Mouse (Mus musculus): Measurements from ENCODE around the gene Foxl2. TPM values are rescaled to one million over a fixed set of nuclear protein-coding genes. Genes with fewer than 3 reads are reported as not detected.

Foxl2 gene
- polyA plus RNA-seq, 1 experiment: 0.32 TPM

- H3K27ac ChIP-seq (ENCODE audit: insufficient read depth, low read length): no peak overlapping the region
- no peaks in the 10 kb centered on the region for H3K4me1 ChIP-seq (ENCODE audit: control insufficient read depth, insufficient read depth, low read length)
- TF ChIP-seq POLR2A (IDR thresholded peaks at IDR 0.05; ENCODE audit: low read depth, low read length) (no peak), CTCF (IDR thresholded peaks at IDR 0.05; ENCODE audit: borderline replicate concordance, insufficient read depth, low read length) (no peak)
- no peak overlapping the region for H3K4me3 ChIP-seq (ENCODE audit: insufficient read depth, low read length)
These were observed 1.8 kb upstream of the Foxl2 start for GRCm38 (mm10) chr9:98953291-98953690.

GRCm38 (mm10) chr9:98953830-98954229 lies 1.3 kb upstream of the Foxl2 start:
- TF ChIP-seq CTCF (IDR thresholded peaks at IDR 0.05; ENCODE audit: borderline replicate concordance, insufficient read depth, low read length): no peak
- no peak for TF ChIP-seq POLR2A (IDR thresholded peaks at IDR 0.05; ENCODE audit: low read depth, low read length)
- Histone ChIP-seq H3K4me3 (ENCODE audit: insufficient read depth, low read length) (no peak overlapping the region), H3K27ac (ENCODE audit: insufficient read depth, low read length) (no peak overlapping the region), H3K4me1 (ENCODE audit: control insufficient read depth, insufficient read depth, low read length) (no peaks in the 10 kb centered on the region)

- H3K27ac ChIP-seq (ENCODE audit: insufficient read depth, low read length): no peak overlapping the region
- no peaks in the 10 kb centered on the region for H3K4me1 ChIP-seq (ENCODE audit: control insufficient read depth, insufficient read depth, low read length)
- no peak for TF ChIP-seq CTCF (IDR thresholded peaks at IDR 0.05; ENCODE audit: borderline replicate concordance, insufficient read depth, low read length)
- no peak for TF ChIP-seq POLR2A (IDR thresholded peaks at IDR 0.05; ENCODE audit: low read depth, low read length)
- H3K4me3 ChIP-seq (ENCODE audit: insufficient read depth, low read length): peak overlapping the region; percentile 30
These were observed 541 bp upstream of the Foxl2 start for GRCm38 (mm10) chr9:98954391-98955102.

- TF ChIP-seq CTCF (IDR thresholded peaks at IDR 0.05; ENCODE audit: borderline replicate concordance, insufficient read depth, low read length) (peak; percentile 24; the same call in 1 of the 2 replicates), POLR2A (IDR thresholded peaks at IDR 0.05; ENCODE audit: low read depth, low read length) (no peak)
- Histone ChIP-seq H3K27ac (ENCODE audit: insufficient read depth, low read length) (no peak overlapping the region), H3K4me1 (ENCODE audit: control insufficient read depth, insufficient read depth, low read length) (no peaks in the 10 kb centered on the region), H3K4me3 (ENCODE audit: insufficient read depth, low read length) (peak overlapping the region; percentile 30)
These were observed 682 bp downstream of the Foxl2 start for GRCm38 (mm10) chr9:98955716-98956224.

- H3K27ac ChIP-seq (ENCODE audit: insufficient read depth, low read length): no peak overlapping the region
- peak overlapping the region; percentile 16; the same call in 1 of the 2 replicates for H3K4me3 ChIP-seq (ENCODE audit: insufficient read depth, low read length)
- TF ChIP-seq POLR2A (IDR thresholded peaks at IDR 0.05; ENCODE audit: low read depth, low read length) (no peak), CTCF (IDR thresholded peaks at IDR 0.05; ENCODE audit: borderline replicate concordance, insufficient read depth, low read length) (no peak)
- H3K4me1 ChIP-seq (ENCODE audit: control insufficient read depth, insufficient read depth, low read length): no peaks in the 10 kb centered on the region
These were observed 1.7 kb downstream of the Foxl2 start for GRCm38 (mm10) chr9:98956591-98957381.

- Histone ChIP-seq H3K4me1 (ENCODE audit: control insufficient read depth, insufficient read depth, low read length) (no peaks in the 10 kb centered on the region), H3K27ac (ENCODE audit: insufficient read depth, low read length) (no peak overlapping the region), H3K4me3 (ENCODE audit: insufficient read depth, low read length) (no peak overlapping the region; the same call in 1 of the 2 replicates)
- no peak for TF ChIP-seq POLR2A (IDR thresholded peaks at IDR 0.05; ENCODE audit: low read depth, low read length)
- no peak for TF ChIP-seq CTCF (IDR thresholded peaks at IDR 0.05; ENCODE audit: borderline replicate concordance, insufficient read depth, low read length)
These were observed 2.8 kb downstream of the Foxl2 start for GRCm38 (mm10) chr9:98957751-98958351.

GRCm38 (mm10) chr9:98958628-98959027 lies 3.5 kb downstream of the Foxl2 start:
- Histone ChIP-seq H3K4me1 (ENCODE audit: control insufficient read depth, insufficient read depth, low read length) (no peaks in the 10 kb centered on the region), H3K27ac (ENCODE audit: insufficient read depth, low read length) (no peak overlapping the region), H3K4me3 (ENCODE audit: insufficient read depth, low read length) (no peak overlapping the region; the same call in 1 of the 2 replicates)
- TF ChIP-seq CTCF (IDR thresholded peaks at IDR 0.05; ENCODE audit: borderline replicate concordance, insufficient read depth, low read length): no peak
- TF ChIP-seq POLR2A (IDR thresholded peaks at IDR 0.05; ENCODE audit: low read depth, low read length): no peak

- TF ChIP-seq POLR2A (IDR thresholded peaks at IDR 0.05; ENCODE audit: low read depth, low read length) (no peak), CTCF (IDR thresholded peaks at IDR 0.05; ENCODE audit: borderline replicate concordance, insufficient read depth, low read length) (no peak)
- Histone ChIP-seq H3K27ac (ENCODE audit: insufficient read depth, low read length) (no peak overlapping the region), H3K4me1 (ENCODE audit: control insufficient read depth, insufficient read depth, low read length) (no peaks in the 10 kb centered on the region), H3K4me3 (ENCODE audit: insufficient read depth, low read length) (no peak overlapping the region)
These were observed 4.8 kb downstream of the Foxl2 start for GRCm38 (mm10) chr9:98959851-98960250.

GRCm38 (mm10) chr9:98960348-98960747 lies 5.3 kb downstream of the Foxl2 start:
- H3K27ac ChIP-seq (ENCODE audit: insufficient read depth, low read length): no peak overlapping the region
- no peak overlapping the region for H3K4me3 ChIP-seq (ENCODE audit: insufficient read depth, low read length)
- TF ChIP-seq CTCF (IDR thresholded peaks at IDR 0.05; ENCODE audit: borderline replicate concordance, insufficient read depth, low read length) (no peak), POLR2A (IDR thresholded peaks at IDR 0.05; ENCODE audit: low read depth, low read length) (no peak)
- H3K4me1 ChIP-seq (ENCODE audit: control insufficient read depth, insufficient read depth, low read length): no peaks in the 10 kb centered on the region
